Mouse (Mus musculus): ENCODE measurements around the gene Rem2.

Rem2 gene

GRCm38 (mm10) chr14:54443712-54444618 lies 31.9 kb upstream of the Rem2 start:
- no peak for DNase-seq (ENCODE audit: low read depth in 2 of 2, low spot score in 2 of 2)

- DNase-seq (ENCODE audit: low read depth in 2 of 2, low spot score in 2 of 2) = no peak
These were observed 30.4 kb upstream of the Rem2 start for GRCm38 (mm10) chr14:54445476-54445875.

- DNase-seq (ENCODE audit: low read depth in 2 of 2, low spot score in 2 of 2) = no peak
These were observed 22.3 kb upstream of the Rem2 start for GRCm38 (mm10) chr14:54453566-54453965.

- DNase-seq (ENCODE audit: low read depth in 2 of 2, low spot score in 2 of 2) = no peak
These were observed 21.0 kb upstream of the Rem2 start for GRCm38 (mm10) chr14:54454669-54455528.

- DNase-seq (ENCODE audit: low read depth in 2 of 2, low spot score in 2 of 2) = no peak
These were observed 17.9 kb upstream of the Rem2 start for GRCm38 (mm10) chr14:54457907-54458569.

GRCm38 (mm10) chr14:54462146-54462545 lies 13.8 kb upstream of the Rem2 start:
- DNase-seq (ENCODE audit: low read depth in 2 of 2, low spot score in 2 of 2) = no peak

GRCm38 (mm10) chr14:54463108-54463958 lies 12.6 kb upstream of the Rem2 start:
- no peak for DNase-seq (ENCODE audit: low read depth in 2 of 2, low spot score in 2 of 2)

- peak; percentile 83 to 87 for DNase-seq (ENCODE audit: low read depth in 2 of 2, low spot score in 2 of 2)
These were observed 12.0 kb upstream of the Rem2 start, which contains the start of gene Lrp10 for GRCm38 (mm10) chr14:54463959-54464292. Gene Lrp10, plus strand, starts transcription at chr14:54464137.

GRCm38 (mm10) chr14:54464293-54465005 lies 11.5 kb upstream of the Rem2 start:
- peak; percentile 66 to 72 for DNase-seq (ENCODE audit: low read depth in 2 of 2, low spot score in 2 of 2)

GRCm38 (mm10) chr14:54471467-54471866 lies 4.4 kb upstream of the Rem2 start:
- no peak for DNase-seq (ENCODE audit: low read depth in 2 of 2, low spot score in 2 of 2)

- no peak for DNase-seq (ENCODE audit: low read depth in 2 of 2, low spot score in 2 of 2)
These were observed 3.2 kb upstream of the Rem2 start for GRCm38 (mm10) chr14:54472671-54473070.

GRCm38 (mm10) chr14:54474744-54475143 lies 1.2 kb upstream of the Rem2 start:
- DNase-seq (ENCODE audit: low read depth in 2 of 2, low spot score in 2 of 2) = no peak

- DNase-seq (ENCODE audit: low read depth in 2 of 2, low spot score in 2 of 2) = no peak
These were observed 1.4 kb downstream of the Rem2 start for GRCm38 (mm10) chr14:54477172-54477909.

GRCm38 (mm10) chr14:54479451-54479920 lies 3.6 kb downstream of the Rem2 start:
- peak; percentile 29 to 34 for DNase-seq (ENCODE audit: low read depth in 2 of 2, low spot score in 2 of 2)

GRCm38 (mm10) chr14:54480673-54481072 lies 4.8 kb downstream of the Rem2 start:
- no peak for DNase-seq (ENCODE audit: low read depth in 2 of 2, low spot score in 2 of 2)

- DNase-seq (ENCODE audit: low read depth in 2 of 2, low spot score in 2 of 2) = no peak
These were observed 5.5 kb downstream of the Rem2 start for GRCm38 (mm10) chr14:54481402-54481801.

GRCm38 (mm10) chr14:54482498-54482897 lies 6.6 kb downstream of the Rem2 start:
- DNase-seq (ENCODE audit: low read depth in 2 of 2, low spot score in 2 of 2) = peak; percentile 59 to 70

- DNase-seq (ENCODE audit: low read depth in 2 of 2, low spot score in 2 of 2) = no peak
These were observed 10.0 kb downstream of the Rem2 start for GRCm38 (mm10) chr14:54485899-54486298.

- DNase-seq (ENCODE audit: low read depth in 2 of 2, low spot score in 2 of 2) = no peak
These were observed 11.8 kb downstream of the Rem2 start for GRCm38 (mm10) chr14:54487732-54488131.

Data from CD8-positive naive resting alpha-beta T cell, adult 2 months (primary cell).